Mouse (Mus musculus) stomach, postnatal 0 days (tissue): ENCODE data around the gene Cers6. TPM values are rescaled to one million over a fixed set of nuclear protein-coding genes. Genes with fewer than 3 reads are reported as not detected.

Source experiments
- ATAC-seq: fragments of 200-750 bp; cut with Nextera tagmentation; 2 replicates; pipeline ENCODE4 v1.8.0; 2017; ENCODE audit not compliant: low FRiP score, low TSS enrichment
- DNase-seq: peaks from one replicate; pipeline ENCODE4 v3.0.0-alpha.2; 2016; ENCODE audit warnings: low spot score
- H3K27ac ChIP-seq: fragments of 300-500 bp; sonication (generic); replicated peaks from 2 replicates; pipeline ENCODE4 v1.5.1; 2014; ENCODE audit warnings: mild to moderate bottlenecking, control low read depth
- H3K27me3 ChIP-seq: fragments of 300-500 bp; sonication (generic); 2 replicates; pipeline ENCODE4 v1.6.1; 2014; ENCODE audit warnings: low read length; ENCODE audit not compliant: control insufficient read depth, insufficient read depth
- H3K36me3 ChIP-seq: fragments of 300-500 bp; sonication (generic); 2 replicates; pipeline ENCODE4 v1.6.1; 2014; ENCODE audit warnings: low read length, mixed read lengths; ENCODE audit not compliant: control insufficient read depth, insufficient read depth
- H3K4me1 ChIP-seq: fragments of 300-500 bp; sonication (generic); replicated peaks from 2 replicates; pipeline ENCODE4 v1.6.1; 2014; ENCODE audit warnings: antibody characterized with exemption; ENCODE audit not compliant: control insufficient read depth, insufficient read depth
- H3K4me2 ChIP-seq: fragments of 300-500 bp; sonication (generic); replicated peaks from 2 replicates; pipeline ENCODE4 v1.6.1; 2014; ENCODE audit warnings: low read depth, mild to moderate bottlenecking, control low read depth, moderate library complexity
- H3K4me3 ChIP-seq: fragments of 300-500 bp; sonication (generic); 2 replicates; pipeline ENCODE4 v1.5.1; 2014; ENCODE audit warnings: low read depth, low read length, control low read depth
- H3K9ac ChIP-seq: fragments of 300-500 bp; sonication (generic); 2 replicates; pipeline ENCODE4 v1.6.1; 2014; ENCODE audit warnings: mild to moderate bottlenecking, low read length, control low read depth, mixed read lengths
- H3K9me3 ChIP-seq: fragments of 300-500 bp; sonication (generic); 2 replicates; pipeline ENCODE4 v1.6.1; 2016; ENCODE audit warnings: low read length; ENCODE audit not compliant: control insufficient read depth
- CTCF ChIP-seq: IDR thresholded peaks from 2 replicates; pipeline ENCODE4 v1.5.1; 2016; ENCODE audit warnings: antibody characterized with exemption, low read depth, mild to moderate bottlenecking, moderate library complexity
- EP300 ChIP-seq: optimal IDR thresholded peaks from 2 replicates; pipeline ENCODE3; 2016; ENCODE audit warnings: antibody characterized with exemption
- WGBS: fragments of 180-500 bp; shearing (Covaris S2); extraction: QIAGEN DNeasy Blood & Tissue Kit; methylation state at CpG from one replicate; pipeline ENCODE4 v1.1.7; 2014; 5-methylcytosine and 5-hydroxymethylcytosine counted together
- polyA plus RNA-seq: library from polyadenylated mRNA; unstranded; fragments of >200 nt; fragmentation: Nextera tagmentation; extraction: Ambion mirVana; gene quantifications from 2 replicates; pipeline ENCODE4 v1.2.1, GENCODE M21; 2015

Cers6 gene
- polyA plus RNA-seq, 1 experiment from 2014 or later = 8.0 TPM

DNA sequence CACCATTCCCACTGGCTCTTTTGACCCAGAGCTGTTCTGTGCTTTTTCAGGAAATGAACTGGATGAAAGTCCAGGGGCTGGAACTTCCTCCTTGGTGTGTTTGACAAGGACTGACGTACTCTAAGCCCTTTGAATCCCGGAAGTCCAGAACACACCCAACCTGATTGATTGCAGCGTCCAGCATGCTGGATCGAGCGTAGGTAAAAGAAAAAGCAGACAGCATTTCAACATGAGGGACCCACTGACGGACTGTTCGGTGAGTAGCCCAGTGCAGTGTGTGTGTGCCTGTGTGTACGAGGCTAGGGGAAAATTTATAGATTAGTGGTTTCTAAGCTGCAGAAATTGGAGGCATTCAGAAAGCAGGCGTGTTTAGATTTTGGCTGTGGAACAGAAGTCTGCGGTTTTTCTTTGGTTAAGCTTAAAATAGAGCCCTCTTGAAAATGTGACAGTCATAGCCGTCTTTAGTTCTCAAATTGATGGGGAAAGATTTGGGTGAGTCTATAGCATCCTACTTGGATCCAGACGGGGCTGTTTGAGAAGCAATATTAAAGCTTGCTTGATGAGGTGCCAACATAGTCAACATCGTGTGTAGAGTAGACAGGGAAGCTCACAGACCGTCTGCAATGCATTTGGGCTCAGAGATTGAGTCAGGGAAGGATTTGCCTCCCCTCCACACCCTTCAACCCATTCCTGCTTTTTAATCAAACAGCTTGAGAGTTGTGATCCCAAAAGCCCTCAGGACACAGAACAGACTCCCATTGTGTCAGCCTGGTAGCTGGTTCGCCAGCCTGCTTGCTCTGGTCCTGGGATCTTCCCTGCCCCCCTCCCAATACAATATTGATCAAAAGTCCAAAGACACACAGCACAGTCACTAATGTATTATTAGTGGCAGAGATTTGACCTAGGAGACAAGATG, 274.7 kb downstream of the Cers6 start, which contains the start of gene Nostrin:
Nostrin (plus strand) TSS at position 140 of the 916 bp plus-strand sequence.
- no peaks in the 10 kb centered on the region for H3K9me3 ChIP-seq
- H3K4me2 ChIP-seq = peak within 1 kb of the TSS; percentile 51
- H3K4me3 ChIP-seq = peak within 1 kb of the TSS; percentile 37
- no peak for TF ChIP-seq CTCF
- no peak for TF ChIP-seq EP300
- 16% methylated on average over 15 of the region's 15 CpGs for WGBS
- DNase-seq (peak; percentile 68), ATAC-seq (peak; percentile 93)
- H3K27me3 ChIP-seq = no peaks in the 10 kb centered on the region
- peak within 1 kb of the TSS; percentile 43 for H3K9ac ChIP-seq
- H3K36me3 ChIP-seq = no peaks in the 10 kb centered on the region
- H3K4me1 ChIP-seq = no peaks in the 10 kb centered on the region
- H3K27ac ChIP-seq = peak within 1 kb of the TSS; percentile 75

DNA sequence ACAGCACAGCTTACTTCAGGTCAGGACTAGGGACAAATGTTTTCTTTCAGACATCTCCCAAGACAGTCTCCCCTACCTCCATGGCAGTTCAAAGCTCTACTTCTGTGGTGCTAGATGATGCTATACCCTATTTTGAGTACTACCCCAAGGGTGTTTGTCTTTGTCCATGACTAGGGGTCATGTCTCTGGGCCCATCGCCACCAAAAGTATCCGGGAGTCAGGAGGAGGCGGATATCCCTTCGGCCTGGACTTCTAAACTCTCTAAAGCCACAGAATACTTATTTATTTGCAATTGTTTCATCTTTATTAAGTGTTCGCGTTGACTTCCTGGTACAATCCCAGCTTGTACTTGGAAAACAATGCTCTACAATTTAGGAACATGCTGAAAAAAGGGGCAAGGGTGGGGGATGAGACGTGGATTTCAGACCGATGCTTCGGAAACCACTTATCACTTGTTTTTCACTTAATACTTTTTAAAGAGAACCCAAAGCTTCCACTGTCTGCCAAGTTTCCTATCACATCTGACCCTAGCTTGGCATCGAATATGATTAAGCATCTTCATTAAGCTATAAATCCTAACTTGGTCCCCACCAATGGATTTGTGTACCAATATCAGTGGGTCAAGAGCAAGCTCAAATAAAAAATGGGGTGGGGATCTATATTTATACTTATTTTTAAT, 276.3 kb downstream of the Cers6 start:
- WGBS = 79% methylated on average over 10 of the region's 10 CpGs
- no peak for DNase-seq
- no peak for ATAC-seq

DNA sequence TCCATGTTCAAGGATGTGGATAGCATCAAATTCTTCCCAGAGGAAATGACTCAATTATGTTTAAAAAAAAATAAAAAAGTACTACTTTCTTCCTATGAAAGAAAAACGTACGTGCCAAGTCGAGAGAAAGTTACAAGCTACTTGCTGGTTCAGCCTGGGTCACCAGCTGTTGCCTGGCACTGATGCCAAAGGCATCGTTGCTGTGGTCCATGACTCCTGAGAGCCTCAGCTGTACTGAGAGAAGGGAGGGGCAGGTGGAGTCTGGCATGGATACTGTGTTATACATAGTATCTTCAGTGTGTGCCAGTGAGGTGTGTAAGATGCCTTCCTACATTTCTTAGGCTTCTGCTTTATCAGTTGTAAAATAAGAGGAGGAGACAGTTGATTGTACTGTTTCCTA, 277.5 kb downstream of the Cers6 start:
- TF ChIP-seq EP300 = no peak
- no peak for TF ChIP-seq CTCF
- H3K27me3 ChIP-seq = no peaks in the 10 kb centered on the region
- no peaks in the 10 kb centered on the region for H3K36me3 ChIP-seq
- H3K4me3 ChIP-seq = no peak overlapping the region
- no peak overlapping the region for H3K27ac ChIP-seq
- H3K9me3 ChIP-seq = no peaks in the 10 kb centered on the region
- DNase-seq (no peak), ATAC-seq (no peak)
- H3K4me2 ChIP-seq = no peak overlapping the region
- H3K9ac ChIP-seq = no peak overlapping the region
- WGBS = 50% methylated on average over 4 of the region's 4 CpGs
- no peaks in the 10 kb centered on the region for H3K4me1 ChIP-seq

More for the DNA sequence above, 276.3 kb downstream of the Cers6 start:
- Histone ChIP-seq H3K9me3 (no peaks in the 10 kb centered on the region), H3K4me2 (0 out of 2 replicates have a peak overlapping the region, but pooled peaks have one; percentile 51), H3K4me3 (no peak overlapping the region), H3K4me1 (no peaks in the 10 kb centered on the region), H3K27ac (no peak overlapping the region), H3K27me3 (no peaks in the 10 kb centered on the region), H3K36me3 (no peaks in the 10 kb centered on the region), H3K9ac (no peak overlapping the region)
- no peak for TF ChIP-seq CTCF
- TF ChIP-seq EP300 = no peak

DNA sequence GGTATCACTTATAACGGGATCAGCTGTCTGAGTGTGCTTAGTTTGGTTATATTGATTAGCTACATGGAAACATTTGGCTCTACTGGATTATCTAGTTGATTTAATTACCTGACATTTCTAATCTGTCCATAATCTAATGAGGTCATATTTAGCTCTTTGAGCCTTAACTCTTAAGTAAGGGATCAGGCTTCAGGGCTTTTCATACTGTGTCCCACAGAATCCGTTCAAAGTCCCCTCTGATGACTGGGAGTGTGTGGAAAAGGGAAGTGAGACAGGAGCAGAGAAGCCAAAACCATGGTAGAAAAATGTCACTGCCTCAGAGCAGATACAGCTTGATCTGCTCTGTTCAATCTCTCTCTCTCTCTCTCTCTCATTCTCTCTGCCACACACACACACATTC, 279.0 kb downstream of the Cers6 start:
- ATAC-seq = no peak

DNA sequence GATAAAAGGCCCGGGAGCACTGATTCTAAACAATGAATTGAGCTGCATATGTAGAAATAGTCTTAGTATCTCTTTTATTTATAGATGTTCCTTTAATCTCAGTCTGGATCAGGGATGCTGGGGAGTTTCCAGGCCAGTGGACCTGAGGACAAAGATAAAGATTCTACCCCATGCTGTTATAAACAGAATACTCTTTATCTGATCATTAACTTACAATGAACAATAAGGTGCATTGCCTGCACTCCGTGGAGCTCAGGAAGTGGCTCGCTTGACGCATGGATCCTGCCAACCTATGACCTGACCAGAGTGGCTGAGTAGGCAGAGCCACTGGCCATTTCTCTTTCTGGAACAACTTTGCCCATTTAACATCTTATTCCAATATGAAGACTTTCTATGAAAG, 279.6 kb downstream of the Cers6 start:
- ATAC-seq (no peak), DNase-seq (no peak)
- Histone ChIP-seq H3K36me3 (no peaks in the 10 kb centered on the region), H3K4me2 (no peak overlapping the region), H3K27ac (no peak overlapping the region), H3K27me3 (no peaks in the 10 kb centered on the region), H3K9me3 (no peaks in the 10 kb centered on the region), H3K4me3 (no peak overlapping the region), H3K9ac (no peak overlapping the region), H3K4me1 (no peaks in the 10 kb centered on the region)
- TF ChIP-seq EP300 (no peak), CTCF (no peak)
- WGBS = 53% methylated on average over 4 of the region's 4 CpGs

More for the DNA sequence above, 279.0 kb downstream of the Cers6 start:
- TF ChIP-seq CTCF = no peak
- no peak for TF ChIP-seq EP300
- Histone ChIP-seq H3K9me3 (no peaks in the 10 kb centered on the region), H3K27me3 (no peaks in the 10 kb centered on the region), H3K27ac (no peak overlapping the region), H3K4me2 (no peak overlapping the region), H3K4me3 (no peak overlapping the region), H3K4me1 (no peaks in the 10 kb centered on the region), H3K9ac (no peak overlapping the region), H3K36me3 (no peaks in the 10 kb centered on the region)
- no peak for DNase-seq
- WGBS = 65% methylated on average over 2 of the region's 2 CpGs

DNA sequence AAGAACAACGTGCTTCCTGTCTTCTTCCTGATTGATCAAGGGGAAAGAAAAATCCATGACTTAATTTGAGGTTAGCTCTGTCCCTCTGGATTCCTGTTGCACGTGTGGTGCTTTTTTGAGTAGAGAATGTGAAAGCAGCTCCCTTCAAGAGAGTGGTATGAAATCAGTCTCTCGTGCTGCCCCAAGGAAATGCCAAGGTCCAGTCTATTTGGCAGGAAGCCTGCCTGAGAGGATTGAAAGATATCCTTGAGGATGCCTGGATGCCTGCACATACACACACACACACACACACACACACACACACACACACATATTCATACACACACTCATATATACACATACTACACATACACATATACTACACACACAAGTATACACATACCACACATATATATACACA, 287.4 kb downstream of the Cers6 start:
- Histone ChIP-seq H3K4me2 (no peak overlapping the region), H3K9ac (no peak overlapping the region), H3K9me3 (no peaks in the 10 kb centered on the region), H3K36me3 (no peaks in the 10 kb centered on the region), H3K27me3 (no peaks in the 10 kb centered on the region), H3K4me3 (no peak overlapping the region), H3K4me1 (no peaks in the 10 kb centered on the region), H3K27ac (no peak overlapping the region)
- TF ChIP-seq CTCF = no peak
- DNase-seq (no peak), ATAC-seq (no peak)
- 44% methylated on average over 3 of the region's 3 CpGs for WGBS
